Mouse (Mus musculus): ENCODE measurements around the gene Vmn2r21.
"Not testable (repeated sequence)": the region's sequence is repeated elsewhere in the genome, so short reads cannot be mapped to it uniquely, and the experiment has no call there.

Vmn2r21 gene

DNA sequence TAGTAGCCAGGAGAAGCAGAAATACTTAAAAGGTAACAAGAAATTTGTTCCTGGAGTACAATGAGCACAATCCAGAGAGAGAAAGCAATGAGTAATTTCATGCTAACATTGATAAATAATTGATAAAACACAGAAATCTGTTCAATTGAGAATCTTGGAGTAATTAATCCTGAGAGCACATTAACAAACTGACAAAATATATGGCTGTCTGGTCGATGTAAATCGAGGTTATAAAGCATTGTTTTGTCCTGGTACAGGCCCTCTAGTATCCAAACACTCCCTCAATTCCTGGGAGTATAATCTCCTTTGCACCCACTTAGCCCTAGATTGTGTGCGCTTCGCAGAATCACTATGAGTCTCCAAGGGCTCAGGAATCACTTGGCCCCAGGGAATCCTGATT is at the start of gene Vmn2r21:
TSS of gene Vmn2r21 (minus strand) at position 101 of the 400 bp plus-strand sequence.
- DNase-seq: not testable (repeated sequence)

DNA sequence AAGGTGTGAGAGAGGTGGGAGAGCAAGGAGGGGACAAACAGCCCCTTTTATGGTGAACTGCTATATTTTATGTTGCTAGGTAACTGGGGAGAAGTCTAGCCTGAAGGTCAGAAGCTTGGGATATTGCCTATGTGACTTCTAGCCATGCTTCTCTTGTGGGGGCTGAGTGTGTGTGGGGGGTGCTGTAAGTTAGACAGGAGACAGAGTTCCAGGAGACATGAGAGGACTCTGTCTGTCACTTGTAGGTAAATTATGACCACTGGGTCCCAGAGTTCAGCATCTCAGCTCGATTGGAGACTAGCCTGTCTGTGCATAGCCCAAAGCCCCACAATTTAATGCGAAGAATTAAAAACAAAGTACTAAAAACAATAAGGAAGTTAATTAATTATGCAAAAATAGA is 41.5 kb upstream of the Vmn2r21 start:
- DNase-seq: not testable (repeated sequence)

DNA sequence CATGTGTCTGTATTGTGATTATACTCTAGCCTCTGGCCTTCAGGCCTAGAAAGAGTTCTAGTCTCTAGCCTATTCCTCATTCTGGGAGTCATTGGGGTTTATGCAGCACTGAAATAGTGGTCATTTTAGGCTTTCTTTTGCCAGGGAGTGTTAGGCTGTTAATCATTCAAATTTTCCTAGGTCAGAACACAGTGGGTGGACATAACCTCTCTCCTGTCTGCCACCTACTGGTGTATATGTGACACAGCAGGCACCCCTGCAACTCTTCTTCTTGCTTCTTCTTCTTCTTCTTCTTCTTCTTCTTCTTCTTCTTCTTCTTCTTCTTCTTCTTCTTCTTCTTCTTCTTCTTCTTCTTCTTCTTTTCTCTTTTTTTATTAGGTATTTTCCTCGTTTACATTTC is 6.5 kb upstream of the Vmn2r21 start:
- not testable (repeated sequence) for DNase-seq

DNA sequence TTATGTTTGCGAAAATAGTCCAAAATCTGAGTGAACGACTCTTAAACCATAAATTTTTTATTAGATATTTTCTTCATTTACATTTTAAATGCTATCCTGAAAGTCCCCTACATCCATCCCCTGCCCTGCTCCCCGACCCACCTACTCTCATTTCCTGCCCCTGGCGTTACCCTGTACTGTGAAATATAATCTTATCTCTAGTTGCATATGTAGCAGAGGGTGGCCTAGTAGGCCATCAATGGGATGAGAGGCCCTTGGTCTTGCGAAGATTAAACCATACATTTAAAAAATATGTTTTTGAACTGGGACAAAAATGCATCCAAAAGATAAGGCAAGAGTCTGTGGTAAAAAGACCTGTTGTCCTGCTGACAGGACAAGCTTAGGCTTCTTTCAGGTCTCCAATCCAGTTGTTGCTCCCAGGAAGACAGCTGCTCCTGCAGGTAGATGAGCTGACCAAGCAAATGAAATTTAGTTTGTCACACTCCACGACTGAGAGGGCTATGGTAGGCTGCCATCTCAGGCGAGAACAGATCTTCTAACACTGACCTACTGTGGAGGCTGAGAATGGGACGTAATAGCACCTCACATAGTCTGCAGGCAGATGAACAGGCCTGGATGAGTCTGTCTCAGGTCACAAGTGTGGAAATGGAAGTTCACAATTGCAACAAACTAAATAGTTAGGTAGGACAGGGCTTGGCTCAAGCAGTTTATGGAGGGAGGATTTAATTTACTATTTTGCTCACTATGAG is 10.8 kb downstream of the Vmn2r21 start:
- not testable (repeated sequence) for DNase-seq

DNA sequence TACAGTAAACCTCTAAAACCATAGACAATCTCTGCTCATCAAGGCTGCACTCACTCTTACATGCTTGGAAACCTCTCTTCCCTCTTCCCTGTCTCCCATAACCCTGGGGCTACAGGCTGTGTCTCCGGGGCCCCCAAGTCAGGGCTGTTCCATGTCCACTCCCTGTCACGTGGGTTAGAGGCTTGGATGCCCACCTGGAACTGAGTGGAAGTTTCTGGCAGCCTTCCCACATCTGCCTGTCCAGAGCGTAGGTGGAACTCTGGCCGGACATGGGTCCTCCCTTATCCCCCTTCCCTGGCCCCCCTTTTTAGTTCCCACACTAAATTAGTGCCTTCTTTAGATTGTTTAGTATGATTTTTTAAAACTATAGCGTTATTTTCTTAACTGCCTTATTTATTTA is 60.2 kb downstream of the Vmn2r21 start:
- not testable (repeated sequence) for DNase-seq

DNA sequence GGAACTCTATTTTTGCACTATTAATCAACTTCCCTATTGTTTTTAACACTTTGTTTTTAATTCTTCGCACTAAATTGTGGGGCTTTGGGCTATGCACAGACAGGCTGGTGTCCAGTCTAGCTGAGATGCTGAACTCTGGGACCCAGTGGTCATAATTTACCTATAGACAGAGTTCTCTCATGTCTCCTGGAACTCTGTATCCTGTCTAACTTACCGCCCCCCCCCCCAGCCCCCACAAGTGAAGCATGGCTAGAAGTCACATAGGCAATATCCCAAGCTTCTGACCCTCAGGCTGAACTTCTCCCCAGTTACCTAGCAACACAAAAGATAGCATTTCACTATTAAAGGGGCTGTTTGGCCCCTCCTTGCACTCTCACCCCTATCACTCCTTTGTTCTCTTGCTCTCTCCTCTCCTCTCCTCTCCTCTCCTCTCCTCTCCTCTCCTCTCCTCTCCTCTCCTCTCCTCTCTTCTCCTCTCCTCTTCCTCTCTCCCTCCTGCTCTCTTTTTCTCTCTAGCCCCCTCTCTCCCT is 60.7 kb downstream of the Vmn2r21 start:
- not testable (repeated sequence) for DNase-seq

DNA sequence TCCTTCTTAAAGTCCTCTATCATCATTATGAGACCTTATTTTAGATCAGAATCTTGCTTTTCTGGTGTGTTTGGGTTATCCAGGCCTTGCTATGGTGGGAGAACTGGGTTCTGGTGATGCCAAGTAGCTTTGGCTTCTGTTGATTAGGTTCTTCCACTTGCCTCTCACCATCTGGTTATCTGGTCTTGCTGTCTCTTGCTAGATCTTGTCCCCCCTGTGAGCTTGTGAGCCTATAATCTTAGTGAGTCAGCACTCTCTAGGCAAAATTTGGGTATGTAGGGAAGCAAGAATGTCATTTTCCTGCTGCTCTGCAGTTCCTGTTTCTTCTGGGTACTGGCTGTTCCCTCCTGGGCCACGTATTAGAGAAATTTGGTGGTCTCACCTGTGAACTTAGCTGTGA is 64.6 kb downstream of the Vmn2r21 start:
- DNase-seq: not testable (repeated sequence)
